Mouse (Mus musculus) heart, adult 2 months (tissue): ENCODE measurements around the gene Snd1. TPM values are rescaled to one million over a fixed set of nuclear protein-coding genes. Genes with fewer than 3 reads are reported as not detected.

Source experiments
- DNase-seq, 2 experiments: peaks; one replicate each; pipeline ENCODE4 v3.0.0; 2021
- H3K27ac ChIP-seq: fragments of 200-600 bp; 2 replicates; pipeline ENCODE4 v1.8.1; 2022
- H3K27me3 ChIP-seq: fragments of 200-500 bp; 2 replicates; pipeline ENCODE4 v1.6.1; 2012; ENCODE audit warnings: mild to moderate bottlenecking, low read length, inconsistent platforms, mixed read lengths; ENCODE audit not compliant: control insufficient read depth, insufficient read depth
- H3K36me3 ChIP-seq: fragments of 200-500 bp; 2 replicates; pipeline ENCODE4 v1.6.1; 2012; ENCODE audit warnings: low read length, inconsistent platforms; ENCODE audit not compliant: control insufficient read depth, insufficient read depth
- H3K4me1 ChIP-seq: fragments of 200-500 bp; 2 replicates; pipeline ENCODE4 v1.6.1; 2011; ENCODE audit warnings: low read length; ENCODE audit not compliant: control insufficient read depth, insufficient read depth
- H3K4me3 ChIP-seq: fragments of 200-600 bp; 2 replicates; pipeline ENCODE4 v1.8.1; 2022
- H3K79me2 ChIP-seq: fragments of 200-500 bp; replicated peaks from 2 replicates; pipeline ENCODE4 v1.6.1; 2012; ENCODE audit warnings: mild to moderate bottlenecking, inconsistent platforms, low read length, moderate library complexity, mixed read lengths; ENCODE audit not compliant: control insufficient read depth, insufficient read depth
- H3K9ac ChIP-seq: fragments of 200-500 bp; 2 replicates; pipeline ENCODE4 v1.6.1; 2012; ENCODE audit warnings: low read depth, mild to moderate bottlenecking, control low read depth, inconsistent platforms, low read length, mixed read lengths
- CTCF ChIP-seq: fragments of 200-600 bp; IDR thresholded peaks from 2 replicates; pipeline ENCODE4 v1.8.1; 2022; ENCODE audit warnings: antibody characterized with exemption, mild to moderate bottlenecking, moderate library complexity
- EP300 ChIP-seq: fragments of 200-500 bp; IDR thresholded peaks from 2 replicates; pipeline ENCODE4 v1.6.1; 2011; ENCODE audit warnings: low read depth, low read length, control low read depth; ENCODE audit not compliant: insufficient read depth
- POLR2A ChIP-seq: fragments of 200-500 bp; IDR thresholded peaks from 2 replicates; pipeline ENCODE4 v1.6.1; 2011; ENCODE audit warnings: mild to moderate bottlenecking, low read depth, low read length, control low read depth; ENCODE audit not compliant: insufficient read depth
- WGBS: fragments of 180-500 bp; shearing (Covaris S2); methylation state at CpG from one replicate; pipeline ENCODE4 v1.1.7; 2018; 5-methylcytosine and 5-hydroxymethylcytosine counted together
- intact Hi-C: fragments of 180-260 bp; cut with DNase I; formaldehyde crosslinking; loops from one replicate; pipeline ENCODE4 v1.15.1; 2025
- polyA plus RNA-seq: library from polyadenylated mRNA; depleted of rRNA; stranded (reverse); fragments of >200 nt; gene quantifications from 2 replicates; pipeline ENCODE4 v1.2.3, GENCODE M21; 2012
- total RNA-seq, 2 experiments: library from RNA; stranded (reverse); gene quantifications; 2 replicates each; pipeline ENCODE4 v1.2.3; 2021

Snd1 gene
- total and polyA plus RNA-seq, 3 experiments: 39.9 to 74.1 (median 62.4) TPM

GRCm38 (mm10) chr6:28550255-28551004 lies 75.5 kb downstream of the Snd1 start:
- H3K4me3 ChIP-seq: no peak overlapping the region
- no peaks in the 10 kb centered on the region for H3K27me3 ChIP-seq
- 91% methylated on average over 7 of the region's 7 CpGs for WGBS
- no peaks in the 10 kb centered on the region for H3K79me2 ChIP-seq
- no peaks in the 10 kb centered on the region for H3K4me1 ChIP-seq
- no peak for TF ChIP-seq CTCF
- no peak for TF ChIP-seq POLR2A
- no peak for TF ChIP-seq EP300
- H3K9ac ChIP-seq: no peak overlapping the region
- no peak overlapping the region for H3K27ac ChIP-seq
- intact Hi-C loops: no loop called here
- no peaks in the 10 kb centered on the region for H3K36me3 ChIP-seq
- DNase-seq: no peak

- Histone ChIP-seq H3K4me3 (no peak overlapping the region), H3K79me2 (no peaks in the 10 kb centered on the region), H3K4me1 (no peaks in the 10 kb centered on the region), H3K9ac (no peak overlapping the region), H3K27ac (no peak overlapping the region), H3K27me3 (no peaks in the 10 kb centered on the region), H3K36me3 (no peaks in the 10 kb centered on the region)
- intact Hi-C loops: no loop called here
- TF ChIP-seq EP300: no peak
- TF ChIP-seq POLR2A: no peak
- no peak for TF ChIP-seq CTCF
- no peak for DNase-seq
- WGBS: 90% methylated on average over 1 of the region's 1 CpGs
These were observed 79.5 kb downstream of the Snd1 start for GRCm38 (mm10) chr6:28554470-28554869.

GRCm38 (mm10) chr6:28555002-28555401 lies 80.1 kb downstream of the Snd1 start:
- Histone ChIP-seq H3K4me1 (no peaks in the 10 kb centered on the region), H3K9ac (no peak overlapping the region), H3K36me3 (no peaks in the 10 kb centered on the region), H3K27ac (no peak overlapping the region), H3K4me3 (no peak overlapping the region), H3K79me2 (no peaks in the 10 kb centered on the region), H3K27me3 (no peaks in the 10 kb centered on the region)
- no peak for TF ChIP-seq POLR2A
- intact Hi-C loops: no loop called here
- DNase-seq: no peak
- 39% methylated on average over 6 of the region's 6 CpGs for WGBS

- WGBS: 83% methylated on average over 7 of the region's 7 CpGs
- TF ChIP-seq POLR2A: no peak
- no peak for TF ChIP-seq CTCF
- no peak for TF ChIP-seq EP300
- Histone ChIP-seq H3K4me3 (no peak overlapping the region), H3K27me3 (no peaks in the 10 kb centered on the region), H3K36me3 (no peaks in the 10 kb centered on the region), H3K79me2 (no peaks in the 10 kb centered on the region), H3K27ac (no peak overlapping the region), H3K4me1 (no peaks in the 10 kb centered on the region; the same call in 1 of the 2 replicates), H3K9ac (no peak overlapping the region)
- no peak for DNase-seq
- intact Hi-C loops: no loop called here
These were observed 80.5 kb downstream of the Snd1 start for GRCm38 (mm10) chr6:28555428-28555827.

- no peaks in the 10 kb centered on the region for H3K27me3 ChIP-seq
- WGBS: 93% methylated on average over 6 of the region's 6 CpGs
- peaks cover 2% of the 10 kb centered on the region; the same call in 1 of the 2 replicates for H3K4me1 ChIP-seq
- no peak overlapping the region for H3K27ac ChIP-seq
- H3K36me3 ChIP-seq: no peaks in the 10 kb centered on the region
- H3K4me3 ChIP-seq: no peak overlapping the region
- TF ChIP-seq POLR2A: no peak
- no peak for TF ChIP-seq EP300
- TF ChIP-seq CTCF: no peak
- intact Hi-C loops: no loop called here
- no peak overlapping the region for H3K9ac ChIP-seq
- no peak for DNase-seq
- no peaks in the 10 kb centered on the region for H3K79me2 ChIP-seq
These were observed 82.8 kb downstream of the Snd1 start for GRCm38 (mm10) chr6:28557728-28558127.

- Histone ChIP-seq H3K4me1 (peaks cover 2% of the 10 kb centered on the region; the same call in 1 of the 2 replicates), H3K36me3 (no peaks in the 10 kb centered on the region), H3K79me2 (no peaks in the 10 kb centered on the region), H3K27me3 (no peaks in the 10 kb centered on the region), H3K9ac (no peak overlapping the region), H3K4me3 (no peak overlapping the region), H3K27ac (no peak overlapping the region)
- WGBS: 97% methylated on average over 2 of the region's 2 CpGs
- intact Hi-C loops: no loop called here
- DNase-seq: no peak
- TF ChIP-seq EP300: no peak
- TF ChIP-seq POLR2A: no peak
- TF ChIP-seq CTCF: no peak
These were observed 84.5 kb downstream of the Snd1 start for GRCm38 (mm10) chr6:28559419-28559818.
